Mouse (Mus musculus): ENCODE results near the gene Nedd9. TPM values are rescaled to one million over a fixed set of nuclear protein-coding genes. Genes with fewer than 3 reads are reported as not detected.

The Nedd9 gene
- polyA plus RNA-seq, 1 experiment: 60.8 TPM

DNA sequence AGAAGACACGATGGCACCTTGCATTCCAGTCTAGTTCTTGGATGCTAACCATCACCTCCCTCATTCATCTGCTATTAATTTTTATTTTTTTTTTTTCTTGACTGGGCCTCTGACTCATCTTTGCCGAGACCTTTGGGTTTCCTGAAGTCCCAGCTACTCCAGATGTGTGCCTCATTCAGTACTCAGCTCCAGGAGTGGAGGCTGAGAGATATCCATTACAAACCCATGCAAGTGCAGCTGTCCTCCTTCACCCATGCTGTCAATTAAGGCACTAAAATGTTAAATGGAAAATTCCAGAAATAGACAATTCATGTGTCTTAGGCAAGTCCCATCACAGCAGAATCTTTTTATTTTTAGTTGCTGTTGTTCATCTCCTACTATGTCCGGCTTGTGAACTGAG lies 55.4 kb downstream of the Nedd9 start:
- no peak for DNase-seq
- 65% methylated on average over 3 of the region's 3 CpGs for WGBS

GRCm38 (mm10) chr13:41427046-41427445 lies 60.1 kb downstream of the Nedd9 start:
- H3K4me1 ChIP-seq (ENCODE audit: control insufficient read depth, insufficient read depth, low read length): peaks cover 3% of the 10 kb centered on the region
- no peak for DNase-seq
- TF ChIP-seq CTCF (IDR thresholded peaks at IDR 0.05; ENCODE audit: insufficient read depth, low read length): no peak
- no peak for TF ChIP-seq POLR2A (IDR thresholded peaks at IDR 0.05; ENCODE audit: borderline replicate concordance, extremely low read depth, low read depth, low read length)
- WGBS: 96% methylated on average over 3 of the region's 3 CpGs
- H3K4me3 ChIP-seq (replicated peaks; ENCODE audit: extremely low read depth, low read depth, low read length): no peak overlapping the region

More for the DNA sequence above, 55.4 kb downstream of the Nedd9 start:
- no peak overlapping the region for H3K4me3 ChIP-seq (replicated peaks; ENCODE audit: extremely low read depth, low read depth, low read length)
- H3K4me1 ChIP-seq (ENCODE audit: control insufficient read depth, insufficient read depth, low read length): no peaks in the 10 kb centered on the region; the same call in 1 of the 2 replicates
- TF ChIP-seq POLR2A (IDR thresholded peaks at IDR 0.05; ENCODE audit: borderline replicate concordance, extremely low read depth, low read depth, low read length) (no peak), CTCF (IDR thresholded peaks at IDR 0.05; ENCODE audit: insufficient read depth, low read length) (no peak)

GRCm38 (mm10) chr13:41423463-41424074 lies 63.6 kb downstream of the Nedd9 start:
- TF ChIP-seq CTCF (IDR thresholded peaks at IDR 0.05; ENCODE audit: insufficient read depth, low read length): no peak
- TF ChIP-seq POLR2A (IDR thresholded peaks at IDR 0.05; ENCODE audit: borderline replicate concordance, extremely low read depth, low read depth, low read length): no peak
- H3K4me3 ChIP-seq (replicated peaks; ENCODE audit: extremely low read depth, low read depth, low read length): no peak overlapping the region
- WGBS: 57% methylated on average over 10 of the region's 10 CpGs
- H3K4me1 ChIP-seq (ENCODE audit: control insufficient read depth, insufficient read depth, low read length): peaks cover 3% of the 10 kb centered on the region
- DNase-seq: no peak

DNA sequence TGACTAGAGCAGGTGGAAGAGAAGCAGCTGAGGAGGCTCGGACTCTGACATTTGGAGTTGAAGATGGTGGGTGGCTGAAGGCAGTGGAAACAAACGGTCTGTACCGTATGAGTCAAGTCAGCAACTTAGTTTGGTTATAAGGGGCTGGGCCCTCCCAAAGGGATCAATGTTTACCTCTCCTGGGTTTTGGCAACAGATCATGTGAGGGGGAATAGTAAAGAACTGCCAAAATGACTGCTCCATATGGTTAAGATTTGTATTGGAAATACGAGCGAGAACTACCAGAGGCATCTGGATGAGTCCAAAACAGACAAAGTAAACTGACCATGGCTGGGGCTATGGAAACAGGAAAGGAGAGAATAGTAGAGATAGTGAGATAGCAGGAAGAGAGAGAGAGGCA lies 64.6 kb downstream of the Nedd9 start:
- WGBS: 85% methylated on average over 5 of the region's 5 CpGs
- no peak for TF ChIP-seq CTCF (IDR thresholded peaks at IDR 0.05; ENCODE audit: insufficient read depth, low read length)
- TF ChIP-seq POLR2A (IDR thresholded peaks at IDR 0.05; ENCODE audit: borderline replicate concordance, extremely low read depth, low read depth, low read length): no peak
- Histone ChIP-seq H3K4me3 (replicated peaks; ENCODE audit: extremely low read depth, low read depth, low read length) (no peak overlapping the region), H3K4me1 (ENCODE audit: control insufficient read depth, insufficient read depth, low read length) (peaks cover 3% of the 10 kb centered on the region)
- DNase-seq: no peak

GRCm38 (mm10) chr13:41420376-41420775 lies 66.8 kb downstream of the Nedd9 start:
- no peak for DNase-seq
- WGBS: 92% methylated on average over 4 of the region's 4 CpGs
- peaks cover 3% of the 10 kb centered on the region for H3K4me1 ChIP-seq (ENCODE audit: control insufficient read depth, insufficient read depth, low read length)
- no peak for TF ChIP-seq POLR2A (IDR thresholded peaks at IDR 0.05; ENCODE audit: borderline replicate concordance, extremely low read depth, low read depth, low read length)
- no peak overlapping the region for H3K4me3 ChIP-seq (replicated peaks; ENCODE audit: extremely low read depth, low read depth, low read length)

DNA sequence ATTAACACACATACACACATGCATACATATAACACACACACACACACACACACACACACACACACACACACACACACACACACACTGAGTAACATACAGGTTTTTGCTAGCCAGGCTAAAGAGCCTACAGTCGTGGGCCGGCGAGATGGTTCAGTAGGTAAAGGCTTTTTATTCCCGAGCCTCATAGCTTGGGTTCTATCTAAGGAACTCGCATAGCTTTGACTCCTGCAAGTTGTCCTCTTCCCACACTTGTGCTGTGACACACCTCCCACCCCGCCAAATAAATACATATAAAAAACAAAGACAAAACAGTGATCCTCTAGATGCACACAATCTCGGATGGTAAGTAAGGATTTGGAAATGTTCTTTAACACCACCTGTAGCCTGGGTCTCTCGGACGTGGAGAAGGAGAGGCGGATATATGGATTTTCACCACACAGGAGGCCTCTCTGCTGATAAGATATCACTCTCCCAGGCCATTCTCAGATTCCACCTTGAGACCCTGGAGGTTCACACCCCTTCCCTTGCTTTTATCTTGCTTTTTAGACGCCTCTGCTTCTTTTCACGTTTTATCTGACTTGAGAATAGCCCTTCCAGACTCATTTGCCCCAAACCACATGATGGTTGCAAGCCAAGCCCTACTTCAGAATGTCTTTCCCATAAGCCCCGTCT lies 68.8 kb downstream of the Nedd9 start:
- Histone ChIP-seq H3K4me1 (ENCODE audit: control insufficient read depth, insufficient read depth, low read length) (no peaks in the 10 kb centered on the region; the same call in 1 of the 2 replicates), H3K4me3 (replicated peaks; ENCODE audit: extremely low read depth, low read depth, low read length) (no peak overlapping the region)
- 81% methylated on average over 13 of the region's 13 CpGs for WGBS
- DNase-seq: no peak
- no peak for TF ChIP-seq POLR2A (IDR thresholded peaks at IDR 0.05; ENCODE audit: borderline replicate concordance, extremely low read depth, low read depth, low read length)
- TF ChIP-seq CTCF (IDR thresholded peaks at IDR 0.05; ENCODE audit: insufficient read depth, low read length): no peak

DNA sequence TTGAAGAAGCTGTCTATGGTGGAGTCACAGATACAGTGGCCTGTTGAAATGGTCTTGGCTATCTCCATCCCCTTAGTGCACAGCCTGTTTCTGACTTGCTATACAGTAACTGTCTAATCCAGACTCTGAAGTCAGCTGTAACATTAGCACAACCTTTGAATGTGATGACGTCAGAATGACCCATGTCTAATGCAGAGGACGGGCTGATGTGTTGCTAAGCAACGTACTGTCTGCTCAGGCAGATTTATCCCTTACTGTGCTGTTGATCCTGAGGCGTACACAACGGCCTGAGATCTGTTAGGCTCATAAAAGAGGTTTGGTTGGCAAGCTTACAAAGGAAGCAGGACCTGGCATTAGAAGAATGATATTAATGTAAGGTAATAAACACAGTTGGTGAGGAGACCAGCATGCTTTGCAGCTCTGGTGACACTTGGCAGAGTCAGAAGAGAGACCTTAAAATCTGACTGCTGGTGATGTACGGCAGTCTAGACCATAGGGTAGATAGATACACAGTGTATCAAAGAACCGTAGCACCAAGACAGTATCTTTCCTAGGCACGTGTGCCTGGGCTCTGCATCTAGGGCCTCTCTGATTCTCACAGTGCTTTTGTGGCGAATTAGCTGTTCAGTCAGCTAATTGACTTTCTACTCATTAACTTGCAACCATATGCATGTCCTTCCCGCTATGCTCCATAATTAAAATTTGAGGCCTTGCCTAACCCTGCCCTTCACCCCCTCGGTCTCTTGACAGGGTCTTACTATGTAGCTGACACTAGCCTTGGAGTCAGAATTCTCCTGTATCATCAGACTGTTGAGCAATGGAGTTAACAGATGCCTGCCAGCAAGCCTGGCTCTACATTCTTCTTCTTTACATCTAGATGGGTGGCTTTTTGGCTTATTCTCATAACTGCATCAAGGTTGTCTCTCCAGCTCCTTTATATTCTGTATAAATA lies 70.8 kb downstream of the Nedd9 start:
- no peak for DNase-seq
- 77% methylated on average over 11 of the region's 11 CpGs for WGBS

DNA sequence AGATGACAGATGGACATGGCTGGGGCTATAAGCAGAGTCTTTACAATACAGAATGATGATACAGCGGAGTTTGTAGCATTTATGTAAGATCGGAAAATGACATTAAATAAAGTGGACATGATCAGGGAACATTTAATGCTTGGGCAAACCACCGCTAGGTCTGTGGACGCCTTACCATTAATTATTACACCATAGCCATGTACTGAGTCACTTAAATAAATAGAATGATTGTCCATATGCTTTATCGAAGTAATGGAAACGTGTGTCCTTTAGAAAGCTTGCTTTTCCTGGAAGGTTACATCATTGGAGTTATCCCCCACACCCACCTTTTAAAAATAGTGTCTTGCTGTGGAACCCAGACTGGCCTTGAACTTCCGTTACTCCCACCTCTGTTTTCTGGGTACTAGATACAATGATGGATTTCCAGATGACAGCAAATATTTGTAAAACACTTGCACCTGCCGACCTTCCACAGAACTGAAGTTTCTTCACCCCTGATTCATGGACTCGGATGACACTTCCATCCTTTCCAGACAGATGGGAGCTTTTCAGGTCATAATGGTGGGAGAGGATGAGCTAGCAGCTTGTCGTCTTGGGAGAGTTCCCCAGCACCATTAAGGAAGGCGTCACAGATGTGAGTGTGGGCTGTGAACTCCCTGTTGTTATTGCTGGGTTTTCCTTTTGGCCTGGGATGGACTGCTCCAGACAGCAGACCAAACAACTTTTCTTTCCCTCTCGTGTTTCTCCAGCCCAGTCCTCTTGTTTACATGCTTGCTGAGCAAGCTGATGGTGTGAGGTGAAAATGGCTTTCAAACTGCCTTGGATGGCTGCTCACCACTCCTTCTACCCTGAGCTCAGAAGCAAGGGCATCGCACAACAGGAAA lies 76.7 kb downstream of the Nedd9 start:
- WGBS: 63% methylated on average over 13 of the region's 13 CpGs
- H3K4me3 ChIP-seq (replicated peaks; ENCODE audit: extremely low read depth, low read depth, low read length): no peak overlapping the region
- no peak for DNase-seq
- H3K4me1 ChIP-seq (ENCODE audit: control insufficient read depth, insufficient read depth, low read length): no peaks in the 10 kb centered on the region; the same call in none of the 2 replicates
- no peak for TF ChIP-seq POLR2A (IDR thresholded peaks at IDR 0.05; ENCODE audit: borderline replicate concordance, extremely low read depth, low read depth, low read length)
- no peak for TF ChIP-seq CTCF (IDR thresholded peaks at IDR 0.05; ENCODE audit: insufficient read depth, low read length)

More for the DNA sequence above, 70.8 kb downstream of the Nedd9 start:
- TF ChIP-seq POLR2A (IDR thresholded peaks at IDR 0.05; ENCODE audit: borderline replicate concordance, extremely low read depth, low read depth, low read length) (no peak), CTCF (IDR thresholded peaks at IDR 0.05; ENCODE audit: insufficient read depth, low read length) (no peak)
- Histone ChIP-seq H3K4me3 (replicated peaks; ENCODE audit: extremely low read depth, low read depth, low read length) (no peak overlapping the region), H3K4me1 (ENCODE audit: control insufficient read depth, insufficient read depth, low read length) (no peaks in the 10 kb centered on the region; the same call in 1 of the 2 replicates)

Measured in lung, adult 2 months (tissue).